Mouse (Mus musculus): ENCODE results near the gene Ptrh2.

DNA sequence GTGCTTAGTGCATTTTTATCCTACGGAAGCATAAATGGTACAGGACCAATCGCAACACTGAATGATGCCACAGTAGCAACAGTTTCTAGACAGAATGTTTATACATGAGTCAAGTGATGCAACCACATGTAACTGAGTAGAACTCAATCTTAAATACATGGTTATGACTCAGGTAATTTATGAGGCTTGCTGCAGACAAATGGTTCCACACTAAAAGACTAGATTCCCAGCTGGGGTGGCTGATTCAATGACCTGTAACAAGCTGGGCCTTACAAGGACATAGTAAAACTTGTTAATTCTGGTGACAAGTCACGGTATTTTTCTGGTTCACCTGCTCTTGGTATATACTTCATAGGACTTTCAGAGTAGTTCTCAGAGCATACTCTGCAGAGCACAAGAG is 7.7 kb downstream of the Ptrh2 start:
- TF ChIP-seq CTCF (IDR thresholded peaks at IDR 0.05; ENCODE audit: low read depth, low read length) (no peak), POLR2A (IDR thresholded peaks at IDR 0.05; ENCODE audit: extremely low read depth, insufficient read depth, low read length) (no peak)

Data from liver, adult 2 months (tissue).